Mouse (Mus musculus): ENCODE data around the gene Phkg2. TPM values are rescaled to one million over a fixed set of nuclear protein-coding genes. Genes with fewer than 3 reads are reported as not detected.
A peak's percentile ranks its signal among the peaks of the same experiment; 100 is the strongest.

Gene Phkg2
- polyA plus RNA-seq, 1 experiment, result 18.3 TPM

DNA sequence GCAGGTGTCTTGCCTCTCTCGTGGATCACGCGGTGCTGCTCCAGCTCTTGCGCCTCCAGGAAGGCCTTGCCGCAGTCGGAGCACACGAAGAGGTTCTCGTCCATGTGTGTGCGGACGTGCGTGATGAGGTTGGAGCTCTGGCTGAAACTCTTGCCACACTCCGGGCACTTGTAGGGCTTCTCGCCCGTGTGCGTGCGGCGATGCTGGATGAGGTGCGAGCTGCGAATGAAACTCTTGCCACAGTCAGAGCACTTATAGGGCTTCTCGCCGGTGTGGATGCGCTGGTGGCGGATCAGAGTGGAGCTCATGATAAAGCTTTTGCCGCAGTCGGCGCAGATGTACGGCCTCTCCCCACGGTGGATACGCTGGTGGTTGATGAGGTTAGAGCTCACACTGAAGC is 37.9 kb downstream of the Phkg2 start:
- no peak overlapping the region for H3K4me2 ChIP-seq (ENCODE audit: low read depth)
- no peaks in the 10 kb centered on the region for H3K27me3 ChIP-seq (ENCODE audit: control insufficient read depth, insufficient read depth, insufficient read length)
- peaks cover 9% of the 10 kb centered on the region for H3K79me2 ChIP-seq (ENCODE audit: control insufficient read depth, insufficient read depth)
- no peak for TF ChIP-seq USF1 (IDR thresholded peaks at IDR 0.05; ENCODE audit: low read depth)
- no peak for TF ChIP-seq MYOD1 (IDR thresholded peaks at IDR 0.05; ENCODE audit: control insufficient read depth in 1 of 3, insufficient read length in 2 of 3, low read depth in 2 of 3)
- TF ChIP-seq SRF (IDR thresholded peaks at IDR 0.05; ENCODE audit: control insufficient read depth, insufficient read length, low read depth), result no peak
- TF ChIP-seq MYOG (IDR thresholded peaks at IDR 0.05; ENCODE audit: control insufficient read depth in 1 of 3, insufficient read depth in 1 of 3, insufficient read length in 2 of 3, low read depth in 2 of 3), result no peak
- TF ChIP-seq CEBPB (IDR thresholded peaks at IDR 0.05; ENCODE audit: insufficient read depth, poor library complexity, severe bottlenecking), result no peak
- H3K4me3 ChIP-seq, result no peak overlapping the region
- H3ac ChIP-seq (ENCODE audit: control insufficient read depth, insufficient read length), result no peak overlapping the region
- H3K36me3 ChIP-seq (ENCODE audit: control insufficient read depth, insufficient read depth), result peaks cover 10% of the 10 kb centered on the region

DNA sequence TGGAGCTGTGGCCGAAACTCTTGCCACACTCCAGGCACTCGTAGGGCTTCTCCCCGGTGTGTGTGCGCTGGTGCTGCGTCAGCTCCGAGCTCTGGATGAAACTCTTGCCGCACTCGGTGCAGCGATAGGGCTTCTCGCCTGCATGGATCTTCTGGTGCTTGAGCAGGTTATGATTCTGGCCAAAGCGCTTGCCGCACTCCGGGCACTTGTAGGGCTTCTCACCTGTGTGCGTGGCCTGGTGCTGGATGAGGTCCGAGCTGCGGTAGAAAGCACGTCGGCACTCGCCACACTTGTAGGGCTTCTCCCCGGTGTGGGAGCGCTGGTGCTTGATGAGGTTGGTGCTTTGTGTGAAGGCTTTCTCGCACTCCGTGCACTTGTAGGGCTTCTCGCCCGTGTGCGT is 38.4 kb downstream of the Phkg2 start:
- TF ChIP-seq REST (IDR thresholded peaks at IDR 0.05; ENCODE audit: insufficient read depth, insufficient read length), result no peak
- TF ChIP-seq MYOG (IDR thresholded peaks at IDR 0.05; ENCODE audit: control insufficient read depth in 1 of 3, insufficient read depth in 1 of 3, insufficient read length in 2 of 3, low read depth in 2 of 3), result no peak
- H3ac ChIP-seq (ENCODE audit: control insufficient read depth, insufficient read length), result no peak overlapping the region
- H3K4me3 ChIP-seq, result no peak overlapping the region
- peaks cover 9% of the 10 kb centered on the region for H3K79me2 ChIP-seq (ENCODE audit: control insufficient read depth, insufficient read depth)
- H3K27me3 ChIP-seq (ENCODE audit: control insufficient read depth, insufficient read depth, insufficient read length), result no peaks in the 10 kb centered on the region
- H3K36me3 ChIP-seq (ENCODE audit: control insufficient read depth, insufficient read depth), result peaks cover 10% of the 10 kb centered on the region
- H3K4me2 ChIP-seq (ENCODE audit: low read depth), result no peak overlapping the region

DNA sequence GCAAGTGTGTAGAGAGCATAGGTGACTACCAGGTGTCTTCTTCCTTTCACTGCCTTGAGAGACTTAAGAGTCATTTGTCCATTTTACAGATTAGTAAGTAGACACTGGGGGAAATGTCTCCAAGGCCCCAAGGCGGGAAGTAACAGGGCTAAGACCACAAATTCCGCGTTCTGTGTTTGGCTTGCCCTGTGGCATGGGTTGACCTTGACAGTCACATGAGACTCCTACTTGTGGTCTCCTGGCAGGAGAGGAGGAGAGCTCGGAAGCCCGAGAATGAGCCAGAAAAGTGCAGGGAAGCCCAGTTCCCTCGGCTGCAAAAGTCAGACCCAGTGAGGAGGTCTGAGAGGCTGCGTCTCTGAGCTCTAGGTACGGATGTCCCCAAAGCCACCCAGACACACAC is 40.4 kb downstream of the Phkg2 start:
- Histone ChIP-seq H3K79me2 (ENCODE audit: control insufficient read depth, insufficient read depth) (peaks cover 9% of the 10 kb centered on the region), H3K4me2 (ENCODE audit: low read depth) (peak overlapping the region; percentile 83), H3K36me3 (ENCODE audit: control insufficient read depth, insufficient read depth) (peaks cover 10% of the 10 kb centered on the region), H3ac (ENCODE audit: control insufficient read depth, insufficient read length) (no peak overlapping the region), H3K27me3 (ENCODE audit: control insufficient read depth, insufficient read depth, insufficient read length) (no peaks in the 10 kb centered on the region), H3K4me3 (peak overlapping the region; percentile 80)
- no peak for TF ChIP-seq E2F4 (IDR thresholded peaks at IDR 0.05; ENCODE audit: insufficient read depth)
- no peak for TF ChIP-seq MAX (IDR thresholded peaks at IDR 0.05; ENCODE audit: low read depth)
- TF ChIP-seq CEBPB (IDR thresholded peaks at IDR 0.05; ENCODE audit: insufficient read depth, poor library complexity, severe bottlenecking), result no peak
- no peak for TF ChIP-seq USF1 (IDR thresholded peaks at IDR 0.05; ENCODE audit: low read depth)
- TF ChIP-seq MYOD1 (IDR thresholded peaks at IDR 0.05; ENCODE audit: control insufficient read depth in 1 of 3, insufficient read length in 2 of 3, low read depth in 2 of 3), result no peak
- no peak for TF ChIP-seq REST (IDR thresholded peaks at IDR 0.05; ENCODE audit: insufficient read depth, insufficient read length)
- no peak for TF ChIP-seq TCF12 (IDR thresholded peaks at IDR 0.05; ENCODE audit: insufficient read depth, poor library complexity, severe bottlenecking)
- no peak for TF ChIP-seq SRF (IDR thresholded peaks at IDR 0.05; ENCODE audit: control insufficient read depth, insufficient read length, low read depth)
- TF ChIP-seq TCF3 (IDR thresholded peaks at IDR 0.05; ENCODE audit: insufficient read length, low read depth), result no peak
- TF ChIP-seq MYOG (IDR thresholded peaks at IDR 0.05; ENCODE audit: control insufficient read depth in 1 of 3, insufficient read depth in 1 of 3, insufficient read length in 2 of 3, low read depth in 2 of 3), result no peak
- TF ChIP-seq POLR2A (IDR thresholded peaks at IDR 0.05; ENCODE audit: insufficient read length, low read depth), result no peak
- no peak for TF ChIP-seq POLR2AphosphoS2 (IDR thresholded peaks at IDR 0.05; ENCODE audit: insufficient read length, low read depth)

DNA sequence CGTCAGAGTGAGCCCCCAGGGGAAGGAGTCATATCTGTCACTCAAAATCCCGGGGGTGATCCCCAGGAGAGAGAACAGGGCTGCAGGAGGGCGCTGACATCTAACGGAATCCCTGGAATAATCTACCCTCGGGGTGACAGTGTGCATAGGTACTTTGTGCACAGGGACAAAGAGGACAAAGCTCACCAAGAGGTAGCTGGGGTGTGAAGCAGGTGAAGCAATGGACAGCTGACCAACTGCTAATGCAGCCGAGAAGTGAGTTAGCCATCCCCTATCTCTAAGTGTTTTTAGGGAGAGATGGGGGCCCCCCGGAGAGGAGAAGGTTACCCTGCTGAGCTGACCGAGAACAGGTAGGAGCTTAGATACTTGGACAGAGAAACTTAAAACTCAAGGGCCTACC is 41.0 kb downstream of the Phkg2 start:
- H3K27me3 ChIP-seq (ENCODE audit: control insufficient read depth, insufficient read depth, insufficient read length), result no peaks in the 10 kb centered on the region
- peak overlapping the region; percentile 83 for H3K4me2 ChIP-seq (ENCODE audit: low read depth)
- peaks cover 10% of the 10 kb centered on the region for H3K36me3 ChIP-seq (ENCODE audit: control insufficient read depth, insufficient read depth)
- TF ChIP-seq E2F4 (IDR thresholded peaks at IDR 0.05; ENCODE audit: insufficient read depth) (no peak), MAX (IDR thresholded peaks at IDR 0.05; ENCODE audit: low read depth) (no peak), POLR2AphosphoS2 (IDR thresholded peaks at IDR 0.05; ENCODE audit: insufficient read length, low read depth) (no peak), TCF3 (IDR thresholded peaks at IDR 0.05; ENCODE audit: insufficient read length, low read depth) (no peak), REST (IDR thresholded peaks at IDR 0.05; ENCODE audit: insufficient read depth, insufficient read length) (no peak), SRF (IDR thresholded peaks at IDR 0.05; ENCODE audit: control insufficient read depth, insufficient read length, low read depth) (no peak), POLR2A (IDR thresholded peaks at IDR 0.05; ENCODE audit: insufficient read length, low read depth) (no peak)
- H3ac ChIP-seq (ENCODE audit: control insufficient read depth, insufficient read length), result peak overlapping the region; percentile 59
- H3K79me2 ChIP-seq (ENCODE audit: control insufficient read depth, insufficient read depth), result peaks cover 9% of the 10 kb centered on the region
- peak overlapping the region; percentile 80 for H3K4me3 ChIP-seq

DNA sequence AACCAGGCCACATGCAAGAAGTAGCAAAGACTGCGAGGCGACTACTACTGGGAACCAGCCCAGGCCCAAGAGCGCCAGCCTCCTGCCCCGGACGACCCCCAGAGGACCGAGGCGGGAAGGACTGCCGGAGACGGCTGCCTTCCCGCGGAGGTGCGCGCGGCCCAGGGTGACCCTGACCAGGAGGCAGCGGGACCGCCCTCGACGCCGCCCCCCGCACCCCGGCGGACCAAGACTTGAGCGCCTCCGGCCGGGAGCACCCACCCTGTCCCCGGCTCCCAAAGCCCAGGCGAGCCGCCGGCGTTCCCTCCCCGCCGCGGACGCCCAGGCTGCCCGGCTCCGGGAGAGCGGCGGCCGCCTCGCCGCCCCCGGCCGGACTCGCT is 41.4 kb downstream of the Phkg2 start:
- H3K79me2 ChIP-seq (ENCODE audit: control insufficient read depth, insufficient read depth), result peaks cover 9% of the 10 kb centered on the region
- TF ChIP-seq POLR2A (IDR thresholded peaks at IDR 0.05; ENCODE audit: insufficient read length, low read depth), result no peak
- TF ChIP-seq MAX (IDR thresholded peaks at IDR 0.05; ENCODE audit: low read depth), result no peak
- no peak for TF ChIP-seq TCF3 (IDR thresholded peaks at IDR 0.05; ENCODE audit: insufficient read length, low read depth)
- no peak for TF ChIP-seq USF1 (IDR thresholded peaks at IDR 0.05; ENCODE audit: low read depth)
- peak overlapping the region; percentile 83 for H3K4me2 ChIP-seq (ENCODE audit: low read depth)
- peaks cover 8% of the 10 kb centered on the region for H3K36me3 ChIP-seq (ENCODE audit: control insufficient read depth, insufficient read depth)
- peak overlapping the region; percentile 59 for H3ac ChIP-seq (ENCODE audit: control insufficient read depth, insufficient read length)
- no peaks in the 10 kb centered on the region for H3K27me3 ChIP-seq (ENCODE audit: control insufficient read depth, insufficient read depth, insufficient read length)
- H3K4me3 ChIP-seq, result peak overlapping the region; percentile 80
